Mouse (Mus musculus): ENCODE measurements around the gene Zfp526.

- no peak for TF ChIP-seq GATA1 (IDR thresholded peaks at IDR 0.05; ENCODE audit: borderline replicate concordance, low read length)
- no peak for TF ChIP-seq CTCF (IDR thresholded peaks at IDR 0.05; ENCODE audit: low read depth, low read length)
- peak; percentile 32 for TF ChIP-seq TAL1 (conservative IDR thresholded peaks at IDR 0.05; ENCODE audit: low read depth, low read length)
These were observed 1.2 kb downstream of the Zfp526 start for GRCm38 (mm10) chr7:25222275-25222967.

All from G1E (cell line).